Mouse (Mus musculus): ENCODE measurements around the gene Fto. TPM values are rescaled to one million over a fixed set of nuclear protein-coding genes. Genes with fewer than 3 reads are reported as not detected.

Fto gene
- polyA plus RNA-seq, 1 experiment from 2014 or later: 113 TPM

DNA sequence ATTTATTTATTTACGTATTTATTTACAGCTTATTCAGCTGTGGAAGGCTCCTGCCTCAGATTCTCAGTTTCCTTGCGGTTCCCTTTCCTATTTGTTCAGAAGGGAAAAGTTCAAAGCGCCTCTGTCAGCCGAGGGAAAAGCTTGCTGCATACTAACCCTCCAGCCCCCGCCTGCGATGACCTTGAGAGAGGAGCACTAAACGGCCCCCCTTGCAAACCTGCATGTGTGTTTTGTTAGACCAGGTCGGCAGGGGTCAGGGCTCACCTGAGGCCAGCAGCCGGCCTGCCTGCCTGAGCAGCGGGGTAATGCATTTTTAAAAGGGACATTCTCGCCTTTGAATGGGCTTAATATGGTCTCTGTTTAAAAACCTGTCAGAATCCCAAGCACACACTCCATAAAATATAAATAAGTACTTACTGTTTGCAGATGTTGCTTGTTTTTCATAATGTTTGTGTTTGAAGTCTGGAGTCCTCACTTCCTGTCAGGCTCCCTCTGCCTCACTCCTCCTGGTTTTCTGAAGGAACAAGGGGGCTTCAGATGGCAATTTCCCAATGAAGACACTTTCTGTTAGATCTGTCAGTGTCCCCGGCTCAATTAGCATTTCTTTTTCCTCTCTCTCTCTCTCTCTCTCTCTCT is 400.5 kb downstream of the Fto start:
- Histone ChIP-seq H3K4me3 (ENCODE audit: low read depth, low read length) (peak overlapping the region; percentile 10; the same call in 1 of the 2 replicates), H3K9ac (ENCODE audit: low read length) (peak overlapping the region; percentile 54), H3K9me3 (ENCODE audit: control insufficient read depth, low read length) (no peaks in the 10 kb centered on the region), H3K4me1 (ENCODE audit: control insufficient read depth, insufficient read depth, low read length) (peaks cover 14% of the 10 kb centered on the region), H3K4me2 (ENCODE audit: low read depth) (peak overlapping the region; percentile 37), H3K36me3 (ENCODE audit: control insufficient read depth, insufficient read depth, low read length) (no peaks in the 10 kb centered on the region), H3K27me3 (ENCODE audit: control insufficient read depth, insufficient read depth, low read length) (peaks cover 4% of the 10 kb centered on the region; the same call in 1 of the 2 replicates), H3K27ac (ENCODE audit: low read depth, low read length) (no peak overlapping the region)
- ATAC-seq (ENCODE audit: insufficient read depth, low FRiP score, low TSS enrichment) (no peak), DNase-seq (ENCODE audit: low spot score) (peak; percentile 31)
- 11% methylated on average over 12 of the region's 12 CpGs for WGBS

DNA sequence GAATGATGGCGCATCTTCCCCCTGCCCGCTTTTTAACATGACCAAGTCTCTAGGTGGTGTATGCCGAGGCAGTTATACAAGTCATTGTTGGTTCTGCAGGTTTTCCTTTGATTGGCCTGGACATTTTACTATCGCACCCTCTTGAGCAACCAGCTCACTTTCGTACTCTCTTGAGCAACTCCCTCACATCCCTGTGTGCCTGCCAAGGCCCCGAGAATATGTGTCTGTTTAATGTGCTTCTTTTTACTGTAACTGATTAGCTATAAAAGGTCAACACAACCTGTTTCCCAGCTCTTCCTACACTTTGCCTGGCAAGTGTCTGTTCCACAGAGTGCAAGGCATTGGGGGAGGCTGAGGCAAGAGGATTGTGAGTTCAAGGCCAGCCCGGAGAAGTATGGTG is 401.4 kb downstream of the Fto start:
- H3K27ac ChIP-seq (ENCODE audit: low read depth, low read length): no peak overlapping the region
- DNase-seq (ENCODE audit: low spot score): no peak
- H3K4me3 ChIP-seq (ENCODE audit: low read depth, low read length): no peak overlapping the region
- no peak for ATAC-seq (ENCODE audit: insufficient read depth, low FRiP score, low TSS enrichment)
- WGBS: 93% methylated on average over 7 of the region's 7 CpGs
- H3K4me2 ChIP-seq (ENCODE audit: low read depth): no peak overlapping the region
- H3K9me3 ChIP-seq (ENCODE audit: control insufficient read depth, low read length): no peaks in the 10 kb centered on the region
- no peak overlapping the region for H3K9ac ChIP-seq (ENCODE audit: low read length)
- peaks cover 14% of the 10 kb centered on the region for H3K4me1 ChIP-seq (ENCODE audit: control insufficient read depth, insufficient read depth, low read length)
- H3K36me3 ChIP-seq (ENCODE audit: control insufficient read depth, insufficient read depth, low read length): no peaks in the 10 kb centered on the region
- peaks cover 4% of the 10 kb centered on the region; the same call in 1 of the 2 replicates for H3K27me3 ChIP-seq (ENCODE audit: control insufficient read depth, insufficient read depth, low read length)

DNA sequence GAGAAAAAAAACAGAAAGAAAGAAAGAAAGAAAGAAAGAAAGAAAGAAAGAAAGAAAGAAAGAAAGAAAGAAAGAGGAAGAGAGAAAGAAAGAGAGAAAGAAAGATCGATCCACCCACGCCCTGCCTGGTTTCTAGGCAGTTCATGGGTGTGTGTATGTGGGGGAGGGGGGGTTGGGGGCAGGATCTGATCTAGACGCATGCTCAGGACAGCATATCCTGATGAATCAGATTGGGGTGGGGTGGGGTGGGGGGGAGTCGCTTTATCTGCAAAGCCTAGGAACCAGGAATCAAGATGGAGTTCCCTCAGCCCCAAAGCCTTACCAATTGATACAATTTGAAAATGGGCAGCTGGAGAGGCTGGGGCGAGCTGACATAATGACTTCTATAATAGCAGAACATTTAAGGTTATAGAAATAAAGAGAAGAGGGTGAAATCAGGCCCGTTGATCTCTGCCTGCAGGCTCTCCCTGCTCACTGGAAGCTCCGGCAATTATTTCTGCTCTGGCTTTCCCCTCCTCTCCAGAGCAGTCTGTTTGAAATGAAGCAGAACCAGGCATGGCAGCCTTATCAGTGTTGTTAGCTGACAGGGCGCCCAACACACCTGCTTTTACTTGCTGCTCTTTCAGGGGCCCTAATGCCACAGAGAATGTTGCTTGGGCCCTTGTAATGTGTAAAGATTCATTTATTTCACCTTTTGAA is 402.2 kb downstream of the Fto start:
- WGBS: 52% methylated on average over 8 of the region's 8 CpGs
- Histone ChIP-seq H3K4me2 (ENCODE audit: low read depth) (no peak overlapping the region), H3K36me3 (ENCODE audit: control insufficient read depth, insufficient read depth, low read length) (no peaks in the 10 kb centered on the region), H3K27ac (ENCODE audit: low read depth, low read length) (no peak overlapping the region), H3K9me3 (ENCODE audit: control insufficient read depth, low read length) (no peaks in the 10 kb centered on the region), H3K4me3 (ENCODE audit: low read depth, low read length) (no peak overlapping the region), H3K4me1 (ENCODE audit: control insufficient read depth, insufficient read depth, low read length) (peaks cover 14% of the 10 kb centered on the region), H3K9ac (ENCODE audit: low read length) (no peak overlapping the region), H3K27me3 (ENCODE audit: control insufficient read depth, insufficient read depth, low read length) (peaks cover 4% of the 10 kb centered on the region; the same call in 1 of the 2 replicates)
- DNase-seq (ENCODE audit: low spot score): no peak
- ATAC-seq (ENCODE audit: insufficient read depth, low FRiP score, low TSS enrichment): no peak

Other genes with a start within 250 kb of the Fto start
- 13.4 and 15.7 TPM in 2 replicates for gene Rbl2, start 243.5 kb upstream of the Fto start, polyA plus RNA-seq (2014; fragmentation: Nextera tagmentation; extraction: Ambion mirVana)
- 73.7 and 82.0 TPM in 2 replicates for gene Aktip, start 113.5 kb upstream of the Fto start, polyA plus RNA-seq (2014; fragmentation: Nextera tagmentation; extraction: Ambion mirVana)
- 13.6 and 14.5 TPM in 2 replicates for gene Rpgrip1l, start 263 bp upstream of the Fto start, polyA plus RNA-seq (2014; fragmentation: Nextera tagmentation; extraction: Ambion mirVana)

All from neural tube, embryonic 11.5 days (tissue).